In genomic region chr15:102910496-102911095, GRCm38 (mm10) we compare ENCODE assay signal across 24 mouse cellular contexts. TPM values are rescaled to one million over a fixed set of nuclear protein-coding genes. Genes with fewer than 3 reads are reported as not detected.
DNase-seq lines count a peak whose midpoint lies in the region; ATAC-seq and TF ChIP-seq lines count a peak whose summit lies in the region.
"Had no signal": no experiment of that assay in that cellular context is flagged by ENCODE, and none has a peak within 500 bp of the region (broad histone marks: within the 10 kb centered on the region; RNA-seq: fewer than 3 reads in every experiment).

No protein-coding gene starts in this region.

- H3K4me3 ChIP-seq in kidney, embryonic 14.5 days (ENCODE audit: low read length), result 0 out of 2 replicates have a peak overlapping the region, but pooled peaks have one; percentile 7
- H3K4me3 ChIP-seq in limb, embryonic 10.5 days, result no peak overlapping the region
- no peak overlapping the region for H3K4me3 ChIP-seq in neural tube, embryonic 13.5 days
- H3K4me3 ChIP-seq in thymus, adult 2 months (ENCODE audit: control insufficient read depth, insufficient read depth, low read length), result no peak overlapping the region
- H3K4me3 ChIP-seq: gastrocnemius, adult 2 months; liver, embryonic 13.5 days had no signal

- WGBS in kidney, embryonic 14.5 days, result under 1% methylated on average over 22 of the region's 22 CpGs
- 2% methylated on average over 22 of the region's 22 CpGs for WGBS in limb, embryonic 10.5 days
- WGBS in neural tube, embryonic 13.5 days, result under 1% methylated on average over 22 of the region's 22 CpGs
- WGBS in thymus, adult 2 months, result 9% methylated on average over 22 of the region's 22 CpGs

- TF ChIP-seq CTCF in thymus, adult 2 months (IDR thresholded peaks at IDR 0.05; ENCODE audit: borderline replicate concordance, control insufficient read depth, extremely low read depth, insufficient read depth, low read length, poor library complexity), result no peak

- no peak for ATAC-seq in kidney, embryonic 14.5 days (ENCODE audit: low FRiP score, low TSS enrichment)
- ATAC-seq in neural tube, embryonic 13.5 days (ENCODE audit: low read depth), result no peak

- H3K27me3 ChIP-seq in kidney, embryonic 14.5 days (ENCODE audit: control insufficient read depth, insufficient read depth, low read length), result peaks cover 89% of the 10 kb centered on the region
- peaks cover 100% of the 10 kb centered on the region for H3K27me3 ChIP-seq in limb, embryonic 10.5 days (ENCODE audit: low read depth, poor library complexity, severe bottlenecking)
- peaks cover 97% of the 10 kb centered on the region for H3K27me3 ChIP-seq in neural tube, embryonic 13.5 days
- H3K27me3 ChIP-seq in thymus, adult 2 months (ENCODE audit: control insufficient read depth, insufficient read depth, low read length), result peaks cover 11% of the 10 kb centered on the region

- no peaks in the 10 kb centered on the region for H3K36me3 ChIP-seq in kidney, embryonic 14.5 days (ENCODE audit: control insufficient read depth, insufficient read depth, low read length)
- H3K36me3 ChIP-seq in limb, embryonic 10.5 days, result no peaks in the 10 kb centered on the region
- no peaks in the 10 kb centered on the region for H3K36me3 ChIP-seq in neural tube, embryonic 13.5 days
- no peaks in the 10 kb centered on the region for H3K36me3 ChIP-seq in thymus, adult 2 months (ENCODE audit: control insufficient read depth, insufficient read depth, low read length)
- H3K36me3 ChIP-seq: liver, embryonic 13.5 days had no signal

- no peak overlapping the region for H3K27ac ChIP-seq in kidney, embryonic 14.5 days (ENCODE audit: low read depth, low read length)
- no peak overlapping the region for H3K27ac ChIP-seq in limb, embryonic 10.5 days
- H3K27ac ChIP-seq in neural tube, embryonic 13.5 days (replicated peaks), result no peak overlapping the region
- H3K27ac ChIP-seq in thymus, adult 2 months (ENCODE audit: control insufficient read depth, insufficient read depth, low read length), result no peak overlapping the region
- H3K27ac ChIP-seq: gastrocnemius, adult 2 months; liver, embryonic 13.5 days had no signal

- H3K4me1 ChIP-seq in kidney, embryonic 14.5 days (ENCODE audit: control insufficient read depth, insufficient read depth, low read length), result no peaks in the 10 kb centered on the region
- 0 out of 2 replicates have a peak, but pooled peaks cover 3% of the 10 kb centered on the region for H3K4me1 ChIP-seq in limb, embryonic 10.5 days
- no peaks in the 10 kb centered on the region for H3K4me1 ChIP-seq in neural tube, embryonic 13.5 days (replicated peaks)
- H3K4me1 ChIP-seq in thymus, adult 2 months (replicated peaks; ENCODE audit: control insufficient read depth, insufficient read depth, low read length), result no peaks in the 10 kb centered on the region
- H3K4me1 ChIP-seq: liver, embryonic 13.5 days had no signal

- no peak overlapping the region for H3K4me2 ChIP-seq in kidney, embryonic 14.5 days (replicated peaks; ENCODE audit: low read depth, low read length)
- peak overlapping the region; percentile 2; the same call in 1 of the 2 replicates for H3K4me2 ChIP-seq in neural tube, embryonic 13.5 days
- H3K4me2 ChIP-seq: heart, embryonic 11.5 days; liver, embryonic 13.5 days; lung, embryonic 14.5 days had no signal

- no peak for DNase-seq in kidney, adult 8-10 months
- peak; percentile 49 for DNase-seq in ZHBTc4 (ENCODE audit: low read depth, low spot score)
- peak; percentile 68 for DNase-seq in limb, embryonic 10.5 days (ENCODE audit: low spot score)
- no peak for DNase-seq in layer of hippocampus, postnatal 36 days
- no peak for DNase-seq in thymus, adult 2 months
- DNase-seq: cerebellum, adult 8-10 months; gastrocnemius, adult 2 months; kidney, adult 11 months; kidney, postnatal 10 days; liver, embryonic 13.5 days; lung, embryonic 14.5 days; lung, postnatal 4 days; thymus, postnatal 25 days had no signal

- H3K9me3 ChIP-seq in kidney, embryonic 14.5 days (ENCODE audit: control insufficient read depth, low read length), result no peaks in the 10 kb centered on the region
- H3K9me3 ChIP-seq in limb, embryonic 10.5 days (replicated peaks), result no peaks in the 10 kb centered on the region
- H3K9me3 ChIP-seq in neural tube, embryonic 13.5 days, result no peaks in the 10 kb centered on the region
- H3K9me3 ChIP-seq: liver, embryonic 13.5 days had no signal

- no peak overlapping the region for H3K9ac ChIP-seq in kidney, embryonic 14.5 days (ENCODE audit: low read depth, low read length)
- H3K9ac ChIP-seq in neural tube, embryonic 13.5 days, result no peak overlapping the region
- H3K9ac ChIP-seq: liver, embryonic 13.5 days; lung, embryonic 14.5 days had no signal

- TF ChIP-seq POLR2A in thymus, adult 2 months (IDR thresholded peaks at IDR 0.05; ENCODE audit: control insufficient read depth, extremely low read depth, insufficient read depth, low read length, poor library complexity), result no peak

RNA-seq across cellular contexts. Expression of gene Hoxc13, which starts 10.3 kb away (rescaled TPM):
- polyA plus RNA-seq in kidney, embryonic 14.5 days (2014; fragmentation: Nextera tagmentation; extraction: Ambion mirVana), result not detected in 2 replicates
- 0.51 and 1.2 TPM in 2 replicates for polyA plus RNA-seq in limb, embryonic 10.5 days (2016; fragmentation: Nextera tagmentation; extraction: Ambion mirVana)
- 4.9 and 8.4 TPM in 2 replicates for polyA plus RNA-seq in neural tube, embryonic 13.5 days (2015; fragmentation: Nextera tagmentation; extraction: Ambion mirVana)
- not detected for total RNA-seq in layer of hippocampus, postnatal 36 days (2021)
- not detected in 2 replicates for polyA plus RNA-seq in thymus, adult 2 months (2012; rRNA removed)
- total RNA-seq: gastrocnemius, adult 2 months; heart, postnatal 25 days; layer of hippocampus, adult 18-20 months; layer of hippocampus, postnatal 25 days; left cerebral cortex, postnatal 36 days; neutrophil, adult 5-6 weeks had no signal
- polyA plus RNA-seq: gonadal fat pad, adult 2 months; heart, embryonic 11.5 days; liver, embryonic 13.5 days; lung, embryonic 14.5 days had no signal

RNA-seq across cellular contexts. Expression of gene Hoxc12, which starts 26.0 kb away (rescaled TPM):
- polyA plus RNA-seq in kidney, embryonic 14.5 days (2014; fragmentation: Nextera tagmentation; extraction: Ambion mirVana), result not detected in 2 replicates
- polyA plus RNA-seq in limb, embryonic 10.5 days (2016; fragmentation: Nextera tagmentation; extraction: Ambion mirVana), result 0.36 TPM in 1 of 2 replicates, not detected in the other
- 7.8 and 12.0 TPM in 2 replicates for polyA plus RNA-seq in neural tube, embryonic 13.5 days (2015; fragmentation: Nextera tagmentation; extraction: Ambion mirVana)
- total RNA-seq in layer of hippocampus, postnatal 36 days (2021), result not detected
- polyA plus RNA-seq in thymus, adult 2 months (2012; rRNA removed), result 0.17 TPM in 1 of 2 replicates, not detected in the other
- total RNA-seq: gastrocnemius, adult 2 months; heart, postnatal 25 days; layer of hippocampus, adult 18-20 months; layer of hippocampus, postnatal 25 days; left cerebral cortex, postnatal 36 days; neutrophil, adult 5-6 weeks had no signal
- polyA plus RNA-seq: embryonic facial prominence, embryonic 14.5 days; gonadal fat pad, adult 2 months; heart, embryonic 11.5 days; liver, embryonic 13.5 days; lung, embryonic 14.5 days had no signal

RNA-seq across cellular contexts. Expression of gene Hoxc11, which starts 43.6 kb away (rescaled TPM):
- 2.9 and 4.4 TPM in 2 replicates for polyA plus RNA-seq in kidney, embryonic 14.5 days (2014; fragmentation: Nextera tagmentation; extraction: Ambion mirVana)
- 2.4 and 4.7 TPM in 2 replicates for polyA plus RNA-seq in limb, embryonic 10.5 days (2016; fragmentation: Nextera tagmentation; extraction: Ambion mirVana)
- polyA plus RNA-seq in neural tube, embryonic 13.5 days (2015; fragmentation: Nextera tagmentation; extraction: Ambion mirVana), result 2.6 and 3.8 TPM in 2 replicates
- total RNA-seq in layer of hippocampus, postnatal 36 days (2021), result not detected
- 0.60 and 0.66 TPM in 2 replicates for polyA plus RNA-seq in thymus, adult 2 months (2012; rRNA removed)
- total RNA-seq: ES-E14; heart, postnatal 25 days; layer of hippocampus, adult 18-20 months; layer of hippocampus, postnatal 25 days; left cerebral cortex, postnatal 36 days; neutrophil, adult 5-6 weeks had no signal
- polyA plus RNA-seq: embryonic facial prominence, embryonic 14.5 days; heart, embryonic 11.5 days; liver, embryonic 13.5 days; lung, embryonic 14.5 days had no signal

RNA-seq across cellular contexts. Expression of gene Hoxc10, which starts 56.0 kb away (rescaled TPM):
- polyA plus RNA-seq in kidney, embryonic 14.5 days (2014; fragmentation: Nextera tagmentation; extraction: Ambion mirVana), result 62.9 and 64.5 TPM in 2 replicates
- 21.4 and 51.4 TPM in 2 replicates for polyA plus RNA-seq in limb, embryonic 10.5 days (2016; fragmentation: Nextera tagmentation; extraction: Ambion mirVana)
- 58.5 and 92.4 TPM in 2 replicates for polyA plus RNA-seq in neural tube, embryonic 13.5 days (2015; fragmentation: Nextera tagmentation; extraction: Ambion mirVana)
- not detected for total RNA-seq in layer of hippocampus, postnatal 36 days (2021)
- 0.10 and 0.15 TPM in 2 replicates for polyA plus RNA-seq in thymus, adult 2 months (2012; rRNA removed)
- total RNA-seq: heart, postnatal 25 days; layer of hippocampus, adult 18-20 months; layer of hippocampus, postnatal 25 days; left cerebral cortex, postnatal 36 days; neutrophil, adult 5-6 weeks had no signal
- polyA plus RNA-seq: embryonic facial prominence, embryonic 14.5 days; liver, embryonic 13.5 days; lung, embryonic 14.5 days had no signal

RNA-seq across cellular contexts. Expression of gene Hoxc5, which starts 56.6 kb away (rescaled TPM):
- 5.1 and 5.8 TPM in 2 replicates for polyA plus RNA-seq in kidney, embryonic 14.5 days (2014; fragmentation: Nextera tagmentation; extraction: Ambion mirVana)
- polyA plus RNA-seq in limb, embryonic 10.5 days (2016; fragmentation: Nextera tagmentation; extraction: Ambion mirVana), result 10.6 and 12.7 TPM in 2 replicates
- polyA plus RNA-seq in neural tube, embryonic 13.5 days (2015; fragmentation: Nextera tagmentation; extraction: Ambion mirVana), result 18.8 and 32.2 TPM in 2 replicates
- total RNA-seq in layer of hippocampus, postnatal 36 days (2021), result not detected
- 0.15 and 0.32 TPM in 2 replicates for polyA plus RNA-seq in thymus, adult 2 months (2012; rRNA removed)
- total RNA-seq: heart, postnatal 25 days; layer of hippocampus, adult 18-20 months; layer of hippocampus, postnatal 25 days; left cerebral cortex, postnatal 36 days; neutrophil, adult 5-6 weeks had no signal

Comparison
In these comparisons a context has a peak if more than half of its experiments do, and no peak if none do; other contexts are left out.
1. DNase-seq: peak in ZHBTc4 (single experiment) and limb, embryonic 10.5 days (single experiment); none in kidney, adult 8-10 months (0 of 2), layer of hippocampus, postnatal 36 days (0 of 2) and thymus, adult 2 months (single experiment).